Mouse (Mus musculus): ENCODE results near the gene Abtb2. TPM values are rescaled to one million over a fixed set of nuclear protein-coding genes. Genes with fewer than 3 reads are reported as not detected.

The Abtb2 gene
- polyA plus RNA-seq, 1 experiment from 2014 or later = 5.6 TPM

DNA sequence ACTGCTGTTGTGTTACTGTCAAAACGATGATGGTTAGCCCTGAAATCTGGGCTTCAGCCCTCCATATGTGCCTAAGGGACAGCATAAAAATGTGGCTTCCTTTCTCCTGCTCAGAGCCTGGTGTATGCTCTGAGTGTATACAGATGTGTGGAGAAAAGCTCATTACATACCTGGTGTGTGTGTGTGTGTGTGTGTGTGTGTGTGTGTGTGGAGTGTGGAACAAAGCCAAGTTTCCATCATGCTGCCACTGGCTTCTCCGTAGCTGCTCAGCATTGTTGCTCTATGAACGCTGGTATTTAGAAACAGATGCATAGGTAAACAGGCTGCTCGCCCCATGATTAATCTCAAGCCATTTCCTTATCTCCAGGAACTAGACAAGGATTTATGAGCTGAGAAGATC, 137.8 kb downstream of the Abtb2 start:
- no peak overlapping the region for H3K4me2 ChIP-seq (ENCODE audit: low read length)
- ATAC-seq (replicated peaks; ENCODE audit: low FRiP score, low read depth) = no peak
- H3K36me3 ChIP-seq (ENCODE audit: insufficient read depth, low read length) = 0 out of 2 replicates have a peak, but pooled peaks cover 5% of the 10 kb centered on the region
- no peak overlapping the region for H3K27ac ChIP-seq
- no peak overlapping the region for H3K4me3 ChIP-seq (replicated peaks; ENCODE audit: low read depth, low read length)
- no peak overlapping the region for H3K9ac ChIP-seq (ENCODE audit: low read depth, low read length)
- DNase-seq (ENCODE audit: low spot score) = no peak
- TF ChIP-seq CTCF (IDR thresholded peaks at IDR 0.05; ENCODE audit: low read depth) = no peak
- WGBS = 69% methylated on average over 4 of the region's 4 CpGs
- H3K9me3 ChIP-seq (replicated peaks; ENCODE audit: low read length) = no peaks in the 10 kb centered on the region
- no peaks in the 10 kb centered on the region for H3K4me1 ChIP-seq (replicated peaks; ENCODE audit: insufficient read depth, low read length)
- no peaks in the 10 kb centered on the region for H3K27me3 ChIP-seq (ENCODE audit: insufficient read depth, low read length)

DNA sequence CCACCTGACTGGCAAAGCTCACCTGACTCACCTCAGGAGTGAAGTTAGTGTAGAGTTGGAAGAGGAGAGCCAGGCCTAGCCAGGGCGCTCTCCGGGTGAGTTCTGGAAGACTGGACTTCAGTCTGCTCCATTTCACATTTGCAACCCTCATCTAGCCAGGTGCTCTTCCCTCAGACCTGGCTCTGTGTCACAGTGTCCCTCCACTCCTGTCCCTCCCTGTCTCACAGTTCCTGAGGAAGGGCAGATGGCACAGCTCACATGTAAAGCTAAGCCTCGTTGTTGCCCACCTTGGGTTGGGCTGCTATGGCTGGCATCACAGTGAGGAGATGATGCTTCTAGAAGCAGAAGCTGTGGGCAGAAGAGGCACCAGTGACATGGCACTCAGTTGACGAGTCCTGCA, 139.7 kb downstream of the Abtb2 start:
- WGBS = 79% methylated on average over 4 of the region's 4 CpGs

GRCm38 (mm10) chr2:103706226-103706625, 140.1 kb downstream of the Abtb2 start:
- WGBS = 16% methylated on average over 11 of the region's 11 CpGs
- H3K4me3 ChIP-seq (replicated peaks; ENCODE audit: low read depth, low read length) = no peak overlapping the region
- peak; percentile 29; the same call in 1 of the 2 replicates for TF ChIP-seq CTCF (IDR thresholded peaks at IDR 0.05; ENCODE audit: low read depth)

More for the DNA sequence above, 139.7 kb downstream of the Abtb2 start:
- H3K27ac ChIP-seq = no peak overlapping the region
- H3K4me3 ChIP-seq (replicated peaks; ENCODE audit: low read depth, low read length) = no peak overlapping the region
- ATAC-seq (replicated peaks; ENCODE audit: low FRiP score, low read depth) = no peak
- no peak overlapping the region for H3K9ac ChIP-seq (ENCODE audit: low read depth, low read length)
- H3K4me1 ChIP-seq (replicated peaks; ENCODE audit: insufficient read depth, low read length) = no peaks in the 10 kb centered on the region
- peaks cover 12% of the 10 kb centered on the region for H3K36me3 ChIP-seq (ENCODE audit: insufficient read depth, low read length)
- H3K4me2 ChIP-seq (ENCODE audit: low read length) = no peak overlapping the region
- no peaks in the 10 kb centered on the region for H3K27me3 ChIP-seq (ENCODE audit: insufficient read depth, low read length)
- DNase-seq (ENCODE audit: low spot score) = no peak
- TF ChIP-seq CTCF (IDR thresholded peaks at IDR 0.05; ENCODE audit: low read depth) = no peak
- H3K9me3 ChIP-seq (replicated peaks; ENCODE audit: low read length) = no peaks in the 10 kb centered on the region

DNA sequence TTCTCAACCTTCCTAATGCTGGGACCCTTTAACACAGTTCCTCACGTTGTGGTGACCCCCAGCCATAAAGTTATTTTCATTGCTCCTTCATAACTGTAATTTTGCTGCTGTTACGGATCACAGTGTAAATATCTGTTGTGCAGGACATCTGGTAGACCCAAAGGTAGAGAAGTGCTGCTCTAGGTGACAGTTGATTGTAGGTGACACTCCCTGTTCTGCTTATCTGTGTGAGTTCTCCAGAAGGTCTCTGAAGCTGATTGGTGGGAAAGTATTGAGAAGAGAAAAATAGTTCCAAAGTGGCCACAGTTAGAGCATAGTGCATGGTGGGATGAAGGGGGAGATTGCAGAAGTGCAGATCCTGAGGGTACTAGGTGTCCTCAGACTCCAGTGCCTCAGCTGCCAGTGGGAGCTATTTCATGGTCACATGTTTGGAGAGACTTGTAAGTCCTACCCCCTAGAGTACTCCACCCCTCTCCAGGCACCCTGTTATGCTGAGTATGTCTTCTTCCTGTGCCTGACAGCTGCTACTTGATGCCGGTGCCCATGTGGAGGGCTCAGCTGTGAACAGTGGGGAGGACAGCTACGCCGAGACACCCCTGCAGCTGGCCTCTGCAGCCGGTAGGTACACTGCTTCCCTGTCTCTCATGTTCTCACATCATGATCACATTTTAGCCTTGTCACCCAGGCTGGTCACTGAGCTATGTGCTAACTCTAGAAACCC, 141.1 kb downstream of the Abtb2 start:
- no peak overlapping the region for H3K4me3 ChIP-seq (replicated peaks; ENCODE audit: low read depth, low read length)
- peaks cover 16% of the 10 kb centered on the region for H3K36me3 ChIP-seq (ENCODE audit: insufficient read depth, low read length)
- no peaks in the 10 kb centered on the region for H3K9me3 ChIP-seq (replicated peaks; ENCODE audit: low read length)
- 84% methylated on average over 6 of the region's 6 CpGs for WGBS
- no peak overlapping the region for H3K4me2 ChIP-seq (ENCODE audit: low read length)
- no peak for TF ChIP-seq CTCF (IDR thresholded peaks at IDR 0.05; ENCODE audit: low read depth)
- H3K9ac ChIP-seq (ENCODE audit: low read depth, low read length) = no peak overlapping the region
- DNase-seq (ENCODE audit: low spot score) (no peak), ATAC-seq (replicated peaks; ENCODE audit: low FRiP score, low read depth) (no peak)
- no peaks in the 10 kb centered on the region for H3K27me3 ChIP-seq (ENCODE audit: insufficient read depth, low read length)
- no peaks in the 10 kb centered on the region for H3K4me1 ChIP-seq (replicated peaks; ENCODE audit: insufficient read depth, low read length)
- H3K27ac ChIP-seq = no peak overlapping the region

More at GRCm38 (mm10) chr2:103706226-103706625, 140.1 kb downstream of the Abtb2 start:
- peaks cover 16% of the 10 kb centered on the region for H3K36me3 ChIP-seq (ENCODE audit: insufficient read depth, low read length)
- H3K4me2 ChIP-seq (ENCODE audit: low read length) = no peak overlapping the region
- DNase-seq (ENCODE audit: low spot score) = peak; percentile 64
- H3K9me3 ChIP-seq (replicated peaks; ENCODE audit: low read length) = no peaks in the 10 kb centered on the region
- peak; percentile 88 for ATAC-seq (replicated peaks; ENCODE audit: low FRiP score, low read depth)
- H3K27ac ChIP-seq = no peak overlapping the region
- no peaks in the 10 kb centered on the region for H3K4me1 ChIP-seq (replicated peaks; ENCODE audit: insufficient read depth, low read length)
- H3K27me3 ChIP-seq (ENCODE audit: insufficient read depth, low read length) = no peaks in the 10 kb centered on the region
- H3K9ac ChIP-seq (ENCODE audit: low read depth, low read length) = no peak overlapping the region

DNA sequence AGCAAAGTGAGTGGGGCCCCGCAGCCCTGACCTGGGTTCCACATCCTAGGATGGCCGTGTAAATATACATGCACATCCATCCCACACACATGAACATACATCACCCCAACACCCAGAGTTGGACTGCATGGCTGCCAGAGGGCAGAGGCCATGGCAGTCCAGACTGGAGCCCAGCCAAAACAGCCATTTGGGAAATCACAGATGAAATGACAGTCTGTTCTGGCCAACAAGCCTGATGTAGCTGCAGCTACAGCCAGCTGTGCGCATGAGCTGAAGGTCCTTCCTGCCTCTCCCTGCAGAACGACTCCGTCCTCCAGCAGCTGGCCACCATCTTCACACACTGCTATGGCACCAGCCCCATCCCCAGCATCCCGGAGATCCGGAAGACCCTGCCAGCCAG, 144.7 kb downstream of the Abtb2 start:
- no peak overlapping the region for H3K9ac ChIP-seq (ENCODE audit: low read depth, low read length)
- no peak for TF ChIP-seq CTCF (IDR thresholded peaks at IDR 0.05; ENCODE audit: low read depth)
- H3K27ac ChIP-seq = no peak overlapping the region
- no peak overlapping the region for H3K4me2 ChIP-seq (ENCODE audit: low read length)
- no peaks in the 10 kb centered on the region for H3K4me1 ChIP-seq (replicated peaks; ENCODE audit: insufficient read depth, low read length)
- H3K36me3 ChIP-seq (ENCODE audit: insufficient read depth, low read length) = peaks cover 15% of the 10 kb centered on the region
- peak; percentile 41 for DNase-seq (ENCODE audit: low spot score)
- H3K9me3 ChIP-seq (replicated peaks; ENCODE audit: low read length) = no peaks in the 10 kb centered on the region
- no peak overlapping the region for H3K4me3 ChIP-seq (replicated peaks; ENCODE audit: low read depth, low read length)
- no peaks in the 10 kb centered on the region for H3K27me3 ChIP-seq (ENCODE audit: insufficient read depth, low read length)
- 66% methylated on average over 7 of the region's 7 CpGs for WGBS
- ATAC-seq (replicated peaks; ENCODE audit: low FRiP score, low read depth) = no peak

DNA sequence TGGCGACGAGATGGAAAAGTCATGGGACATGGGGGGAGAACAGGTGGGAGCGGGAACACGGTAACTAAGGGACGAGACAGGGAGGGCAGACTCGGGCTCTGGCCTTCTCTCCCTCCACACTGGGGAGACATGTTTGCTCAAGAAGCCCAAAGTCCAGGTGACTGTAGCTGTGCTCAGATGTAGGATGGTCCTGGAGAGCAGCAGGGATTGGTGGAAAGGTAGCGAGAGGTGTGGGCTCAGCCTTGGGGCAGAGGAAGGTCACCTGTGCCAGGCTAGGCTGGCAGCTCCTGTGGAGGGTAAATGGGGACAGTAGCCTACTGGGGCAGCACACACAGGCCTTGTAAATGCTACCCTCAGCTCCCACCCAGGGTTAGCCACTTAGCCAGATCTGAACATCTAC, 147.7 kb downstream of the Abtb2 start:
- Histone ChIP-seq H3K4me3 (replicated peaks; ENCODE audit: low read depth, low read length) (no peak overlapping the region), H3K36me3 (ENCODE audit: insufficient read depth, low read length) (peaks cover 15% of the 10 kb centered on the region), H3K27me3 (ENCODE audit: insufficient read depth, low read length) (no peaks in the 10 kb centered on the region), H3K4me2 (ENCODE audit: low read length) (no peak overlapping the region), H3K9me3 (replicated peaks; ENCODE audit: low read length) (no peaks in the 10 kb centered on the region), H3K9ac (ENCODE audit: low read depth, low read length) (no peak overlapping the region), H3K27ac (no peak overlapping the region), H3K4me1 (replicated peaks; ENCODE audit: insufficient read depth, low read length) (no peaks in the 10 kb centered on the region)
- no peak for DNase-seq (ENCODE audit: low spot score)
- 82% methylated on average over 7 of the region's 7 CpGs for WGBS
- TF ChIP-seq CTCF (IDR thresholded peaks at IDR 0.05; ENCODE audit: low read depth) = no peak
- ATAC-seq (replicated peaks; ENCODE audit: low FRiP score, low read depth) = peak; percentile 41; the same call in 1 of the 2 replicates

Measured in kidney, postnatal 0 days (tissue).